ENCODE assay signal across 20 mouse cellular contexts in genomic region chr5:148444974-148445373, GRCm38 (mm10). TPM values are rescaled to one million over a fixed set of nuclear protein-coding genes. Genes with fewer than 3 reads are reported as not detected.
DNase-seq lines count a peak whose midpoint lies in the region; ATAC-seq and TF ChIP-seq lines count a peak whose summit lies in the region.
"Had no signal": no experiment of that assay in that cellular context is flagged by ENCODE, and none has a peak within 500 bp of the region (broad histone marks: within the 10 kb centered on the region; RNA-seq: fewer than 3 reads in every experiment).

No protein-coding gene starts in this region.

- H3K27ac ChIP-seq in gastrocnemius, adult 2 months, result no peak overlapping the region
- H3K27ac ChIP-seq in liver, embryonic 14.5 days, result no peak overlapping the region
- no peak overlapping the region for H3K27ac ChIP-seq in liver, embryonic 12.5 days
- H3K27ac ChIP-seq in ES-Bruce4 (ENCODE audit: insufficient read depth, low read length), result no peak overlapping the region
- H3K27ac ChIP-seq in cortical plate, adult 2 months (ENCODE audit: insufficient read depth, low read length), result no peak overlapping the region
- H3K27ac ChIP-seq: embryonic facial prominence, embryonic 13.5 days; hindbrain, embryonic 13.5 days; liver, embryonic 13.5 days; neural tube, embryonic 12.5 days had no signal

- no peak for TF ChIP-seq EP300 in liver, embryonic 14.5 days (IDR thresholded peaks at IDR 0.05; ENCODE audit: low read depth)
- no peak for TF ChIP-seq EP300 in ES-Bruce4 (IDR thresholded peaks at IDR 0.05; ENCODE audit: insufficient read depth, low read depth, low read length)

- WGBS in liver, embryonic 14.5 days (ENCODE audit: insufficient replicate concordance), result 59% methylated on average over 2 of the region's 2 CpGs
- WGBS in liver, embryonic 12.5 days (ENCODE audit: insufficient replicate concordance), result 83% methylated on average over 2 of the region's 2 CpGs

- no peak overlapping the region for H3K4me3 ChIP-seq in gastrocnemius, adult 2 months
- H3K4me3 ChIP-seq in liver, embryonic 14.5 days (ENCODE audit: insufficient read depth in 1 of 2, low read depth in 2 of 2, low read length in 2 of 2), result no peak overlapping the region
- H3K4me3 ChIP-seq in liver, embryonic 12.5 days, result no peak overlapping the region
- no peak overlapping the region for H3K4me3 ChIP-seq in ES-Bruce4 (ENCODE audit: low read depth, low read length)
- no peak overlapping the region for H3K4me3 ChIP-seq in cortical plate, adult 2 months (ENCODE audit: insufficient read depth, low read length)
- H3K4me3 ChIP-seq: embryonic facial prominence, embryonic 13.5 days; heart, embryonic 10.5 days; hindbrain, embryonic 13.5 days; liver, embryonic 13.5 days; neural tube, embryonic 12.5 days had no signal

- no peak overlapping the region for H3K4me2 ChIP-seq in liver, embryonic 14.5 days (ENCODE audit: low read depth)
- H3K4me2 ChIP-seq in liver, embryonic 12.5 days, result no peak overlapping the region
- H3K4me2 ChIP-seq: embryonic facial prominence, embryonic 13.5 days; hindbrain, embryonic 13.5 days; liver, embryonic 13.5 days; neural tube, embryonic 12.5 days had no signal

- no peaks in the 10 kb centered on the region for H3K27me3 ChIP-seq in liver, embryonic 14.5 days (ENCODE audit: control insufficient read depth, insufficient read depth, low read length)
- H3K27me3 ChIP-seq in liver, embryonic 12.5 days (replicated peaks), result peaks cover 9% of the 10 kb centered on the region; the same call in 1 of the 2 replicates
- H3K27me3 ChIP-seq in ES-Bruce4 (ENCODE audit: control insufficient read depth, insufficient read depth, low read length, poor library complexity, severe bottlenecking), result no peaks in the 10 kb centered on the region
- H3K27me3 ChIP-seq: embryonic facial prominence, embryonic 13.5 days; hindbrain, embryonic 13.5 days; liver, embryonic 13.5 days; neural tube, embryonic 12.5 days had no signal

- no peak for TF ChIP-seq POLR2A in ES-Bruce4 (IDR thresholded peaks at IDR 0.05; ENCODE audit: insufficient read depth, low read length)
- TF ChIP-seq POLR2A in cortical plate, adult 2 months (IDR thresholded peaks at IDR 0.05; ENCODE audit: extremely low read depth, insufficient read depth, low read length), result no peak

- no peaks in the 10 kb centered on the region for H3K4me1 ChIP-seq in liver, embryonic 14.5 days (replicated peaks; ENCODE audit: control insufficient read depth in 2 of 2, insufficient read depth in 2 of 2, low read length in 1 of 2)
- H3K4me1 ChIP-seq in liver, embryonic 12.5 days, result no peaks in the 10 kb centered on the region
- H3K4me1 ChIP-seq in ES-Bruce4 (ENCODE audit: control insufficient read depth, insufficient read depth, low read length), result no peaks in the 10 kb centered on the region
- no peaks in the 10 kb centered on the region for H3K4me1 ChIP-seq in cortical plate, adult 2 months (ENCODE audit: control insufficient read depth, insufficient read depth, low read length)
- H3K4me1 ChIP-seq: hindbrain, embryonic 13.5 days; liver, embryonic 13.5 days; neural tube, embryonic 12.5 days had no signal

- DNase-seq in gastrocnemius, adult 2 months, result no peak
- DNase-seq in gastrocnemius, postnatal 14 days, result no peak
- DNase-seq in liver, embryonic 14.5 days (ENCODE audit: low read depth in 3 of 3, low spot score in 3 of 3), result no peak
- no peak for DNase-seq in spleen, postnatal 10 days (ENCODE audit: low spot score in 2 of 2)
- DNase-seq: adrenal gland, postnatal 14 days; cerebellum, adult 8-10 months; heart, postnatal 14 days; kidney, adult 18-20 months; kidney, postnatal 36 days; liver, embryonic 13.5 days; lung, postnatal 36 days; spleen, adult 18-20 months; thymus, postnatal 36 days had no signal

- H3K9me3 ChIP-seq in liver, embryonic 14.5 days (ENCODE audit: control insufficient read depth, low read length), result no peaks in the 10 kb centered on the region
- 0 out of 2 replicates have a peak, but pooled peaks cover 6% of the 10 kb centered on the region for H3K9me3 ChIP-seq in liver, embryonic 12.5 days (replicated peaks)
- peaks cover 9% of the 10 kb centered on the region; the same call in 1 of the 2 replicates for H3K9me3 ChIP-seq in ES-Bruce4 (replicated peaks; ENCODE audit: control insufficient read depth, insufficient read depth, low read length, poor library complexity, severe bottlenecking)
- H3K9me3 ChIP-seq: liver, embryonic 13.5 days had no signal

- intact Hi-C loops in gastrocnemius, adult 2 months (cut with DNase I), result no loop called here
- intact Hi-C loops in gastrocnemius, postnatal 14 days (cut with DNase I; ENCODE audit: low total_unique reads), result no loop called here

- no peaks in the 10 kb centered on the region for H3K36me3 ChIP-seq in liver, embryonic 14.5 days (replicated peaks; ENCODE audit: control insufficient read depth, insufficient read depth, low read depth)
- no peaks in the 10 kb centered on the region for H3K36me3 ChIP-seq in liver, embryonic 12.5 days
- H3K36me3 ChIP-seq in ES-Bruce4 (ENCODE audit: control insufficient read depth, insufficient read depth, low read length, poor library complexity, severe bottlenecking), result no peaks in the 10 kb centered on the region
- H3K36me3 ChIP-seq: embryonic facial prominence, embryonic 13.5 days; hindbrain, embryonic 13.5 days; liver, embryonic 13.5 days; neural tube, embryonic 12.5 days had no signal

- no peak overlapping the region for H3K9ac ChIP-seq in liver, embryonic 14.5 days (replicated peaks)
- H3K9ac ChIP-seq in liver, embryonic 12.5 days, result no peak overlapping the region
- no peak overlapping the region for H3K9ac ChIP-seq in ES-Bruce4 (ENCODE audit: low read depth, poor library complexity, severe bottlenecking)
- H3K9ac ChIP-seq: embryonic facial prominence, embryonic 13.5 days; hindbrain, embryonic 13.5 days; liver, embryonic 13.5 days; neural tube, embryonic 12.5 days had no signal

- peak; percentile 17; the same call in 1 of the 2 replicates for TF ChIP-seq CTCF in gastrocnemius, adult 2 months (IDR thresholded peaks at IDR 0.05)
- peak; percentile 53 for TF ChIP-seq CTCF in liver, embryonic 14.5 days (IDR thresholded peaks at IDR 0.05; ENCODE audit: low read depth)
- TF ChIP-seq CTCF in ES-Bruce4 (IDR thresholded peaks at IDR 0.05; ENCODE audit: low read depth, low read length), result peak; percentile 15
- TF ChIP-seq CTCF in cortical plate, adult 2 months (IDR thresholded peaks at IDR 0.05; ENCODE audit: extremely low read depth, insufficient read depth, low read length), result 0 out of 2 replicates have a peak, but pooled peaks have one; percentile 1

- no peak for ATAC-seq in liver, embryonic 14.5 days (ENCODE audit: insufficient read depth)
- no peak for ATAC-seq in liver, embryonic 12.5 days

RNA-seq across cellular contexts. Expression of gene Slc7a1, which starts 45.3 kb away (rescaled TPM):
- 1 to 10 TPM; 2.4 to 3.0 TPM for total RNA-seq in gastrocnemius, adult 2 months (2021)
- 1 to 10 TPM; 4.4 to 7.1 TPM for total RNA-seq in gastrocnemius, postnatal 14 days (2021)
- polyA plus RNA-seq in liver, embryonic 14.5 days (2012; rRNA removed), result 4.7 and 4.8 TPM in 2 replicates
- 17.7 and 20.3 TPM in 2 replicates for polyA plus RNA-seq in liver, embryonic 14.5 days (2014; fragmentation: Nextera tagmentation; extraction: Ambion mirVana)
- 28.8 and 30.2 TPM in 2 replicates for polyA plus RNA-seq in liver, embryonic 12.5 days (2016; fragmentation: Nextera tagmentation; extraction: Ambion mirVana)
- 21.6 and 27.1 TPM in 2 replicates for polyA plus RNA-seq in ES-Bruce4 (2011; ENCODE audit: insufficient read depth, insufficient read length, low read depth, missing spikeins)
- 9.3 and 10.2 TPM in 2 replicates for polyA plus RNA-seq in cortical plate, adult 2 months (2012; rRNA removed)

Comparison
In these comparisons a context has a peak if more than half of its experiments do, and no peak if none do; other contexts are left out.
1. CTCF ChIP-seq: peak in every context shown above with its lines; median percentile 53 in liver, embryonic 14.5 days; 17 in gastrocnemius, adult 2 months; 15 in ES-Bruce4; 1 in cortical plate, adult 2 months.